Mouse (Mus musculus): Measurements from ENCODE around the gene Snd1.

Gene Snd1

DNA sequence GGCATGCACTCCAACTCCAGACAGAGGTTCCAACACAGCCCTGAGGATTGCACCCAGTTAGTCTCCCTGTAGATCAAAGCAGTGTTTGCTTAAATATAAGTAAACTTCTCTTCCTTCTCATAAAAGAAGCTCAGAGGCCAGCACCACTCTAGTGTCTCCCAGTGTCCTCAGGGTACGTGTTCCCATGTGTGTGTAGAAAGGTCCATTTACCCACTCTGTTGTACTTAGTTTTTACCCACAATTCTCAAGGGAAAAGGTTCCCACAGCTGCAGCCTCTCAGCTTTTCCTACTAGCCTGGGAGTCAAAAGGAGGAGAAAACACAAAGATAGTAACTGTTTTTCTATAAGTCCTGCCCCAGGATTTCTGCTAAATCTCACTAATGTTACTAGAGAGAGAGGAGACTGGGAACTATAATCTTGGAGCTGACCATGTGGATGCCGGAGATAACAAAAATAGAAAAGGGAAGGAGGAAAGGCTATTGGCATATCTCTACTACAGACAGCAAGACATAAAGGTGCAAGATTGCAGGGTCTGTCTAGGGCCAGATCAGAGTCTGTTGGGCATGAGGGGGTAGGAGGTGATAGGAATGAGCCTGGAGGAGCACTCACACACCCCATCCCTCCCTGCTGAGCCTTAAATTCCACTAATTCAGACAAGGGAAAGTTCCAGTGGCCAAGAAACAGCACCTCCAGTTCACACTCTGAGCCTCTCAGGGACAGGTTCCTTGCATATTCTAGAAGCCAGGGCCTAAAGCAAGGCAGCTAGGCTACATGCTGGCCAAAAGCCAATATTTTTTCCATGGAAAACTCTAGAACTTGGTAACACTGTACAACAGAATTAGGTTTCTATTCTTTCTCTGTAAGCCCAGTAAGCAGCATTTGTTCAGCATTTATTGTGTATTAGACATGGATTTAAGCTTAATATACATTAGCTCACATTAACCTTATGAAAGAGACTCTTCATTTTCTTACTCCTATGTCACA, 382.6 kb downstream of the Snd1 start:
- DNase-seq (ENCODE audit: low read depth in 2 of 2, low spot score in 2 of 2): no peak

GRCm38 (mm10) chr6:28859094-28859493, 384.2 kb downstream of the Snd1 start:
- no peak for DNase-seq (ENCODE audit: low read depth in 2 of 2, low spot score in 2 of 2)

DNA sequence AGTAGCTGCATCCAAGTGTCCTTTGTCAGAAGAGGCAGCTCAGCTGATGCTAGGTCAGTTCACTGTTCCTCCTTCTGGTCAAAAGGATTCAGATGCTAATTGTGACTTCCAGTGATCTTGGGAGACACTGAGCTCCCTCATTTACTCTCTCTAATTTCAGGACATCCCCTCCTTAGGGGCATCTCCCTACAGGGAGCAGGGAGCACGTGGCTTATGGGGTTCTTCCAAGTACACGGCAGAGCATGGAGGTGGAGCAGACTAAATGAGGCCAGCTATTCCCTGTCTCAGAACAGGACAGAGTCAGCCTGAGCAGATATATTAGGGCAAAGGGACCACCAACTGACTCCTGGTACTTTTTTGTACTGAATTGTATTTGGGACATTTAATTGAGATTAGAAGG, 385.5 kb downstream of the Snd1 start:
- no peak for DNase-seq (ENCODE audit: low read depth in 2 of 2, low spot score in 2 of 2)

DNA sequence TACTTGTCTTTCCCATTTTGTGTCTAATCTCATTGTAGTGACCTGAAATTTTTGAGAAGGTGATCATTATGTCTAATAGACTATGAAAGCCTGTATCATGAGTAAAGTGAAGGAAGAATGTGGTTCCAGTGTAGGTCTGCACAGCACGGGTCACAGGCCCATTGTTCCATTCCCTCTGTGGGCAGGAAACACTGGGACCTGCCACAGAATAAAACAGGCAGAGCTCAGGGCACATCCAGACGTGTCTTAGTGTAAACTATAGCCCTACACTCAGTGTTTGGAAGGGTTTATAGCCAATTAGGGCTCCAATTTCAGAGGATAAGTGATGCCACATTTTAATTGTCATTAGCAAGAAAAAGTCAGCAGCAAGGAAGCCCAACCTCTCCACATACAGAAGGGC, 386.0 kb downstream of the Snd1 start:
- DNase-seq (ENCODE audit: low read depth in 2 of 2, low spot score in 2 of 2): no peak

GRCm38 (mm10) chr6:28862304-28862703, 387.4 kb downstream of the Snd1 start:
- DNase-seq (ENCODE audit: low read depth in 2 of 2, low spot score in 2 of 2): no peak

DNA sequence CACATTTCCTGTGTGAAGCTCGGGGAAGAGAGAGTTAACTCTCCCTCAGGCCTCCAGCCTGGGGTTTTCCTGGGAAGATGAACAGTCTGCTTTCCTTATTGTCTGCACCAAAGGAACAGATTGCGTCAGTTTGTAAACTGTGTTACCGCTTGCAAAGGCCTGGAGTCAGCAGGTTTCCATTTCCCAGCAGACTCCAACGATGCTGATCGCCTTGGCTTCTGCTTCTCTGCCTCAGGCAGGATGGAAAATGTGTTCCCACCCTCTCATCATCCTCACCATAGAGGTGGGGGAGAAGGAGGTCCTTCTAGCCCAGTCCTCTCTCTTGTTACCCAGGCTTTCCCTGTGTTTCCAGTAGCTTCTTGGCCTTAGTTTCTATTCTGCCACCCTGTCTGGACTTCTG, 389.7 kb downstream of the Snd1 start:
- DNase-seq (ENCODE audit: low read depth in 2 of 2, low spot score in 2 of 2): no peak

- DNase-seq (ENCODE audit: low read depth in 2 of 2, low spot score in 2 of 2): no peak
These were observed 390.2 kb downstream of the Snd1 start for GRCm38 (mm10) chr6:28865112-28865511.

GRCm38 (mm10) chr6:28866206-28866605, 391.3 kb downstream of the Snd1 start:
- DNase-seq (ENCODE audit: low read depth in 2 of 2, low spot score in 2 of 2): no peak

GRCm38 (mm10) chr6:28867516-28868251, 392.7 kb downstream of the Snd1 start:
- no peak for DNase-seq (ENCODE audit: low read depth in 2 of 2, low spot score in 2 of 2)

DNA sequence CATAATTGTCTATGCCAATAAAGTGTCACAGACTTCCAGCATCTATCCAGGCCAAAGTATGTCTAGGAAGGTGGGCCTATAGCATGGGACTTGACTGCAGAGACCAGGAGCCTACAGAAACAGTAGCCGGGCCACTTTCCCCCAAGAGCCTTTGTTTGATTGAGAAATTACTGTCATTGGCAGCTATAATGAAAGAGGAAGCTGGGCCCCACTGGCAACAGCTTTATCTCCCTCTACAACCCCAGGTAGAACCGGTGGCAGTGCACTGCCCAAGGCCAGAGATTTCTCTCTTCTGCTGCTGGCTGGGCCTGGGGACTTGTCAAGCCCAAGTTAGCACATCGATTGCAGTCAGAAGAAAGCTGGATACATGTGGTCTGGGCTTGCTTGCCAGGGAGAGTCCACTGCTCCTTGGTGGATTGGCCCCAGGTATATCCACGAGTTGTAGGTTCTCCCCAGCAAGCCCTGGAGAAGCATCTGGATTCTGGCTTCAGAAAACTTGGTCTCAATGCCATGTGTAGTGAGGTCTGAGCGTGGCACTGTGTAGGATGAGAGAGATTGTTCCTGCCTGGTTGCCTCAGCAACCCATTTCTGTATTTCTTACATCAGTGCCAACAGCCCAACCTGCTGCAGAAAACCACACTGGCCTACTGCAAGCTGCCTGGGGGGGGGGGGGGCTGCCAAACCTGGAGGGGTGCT, 396.9 kb downstream of the Snd1 start:
- DNase-seq (ENCODE audit: low read depth in 2 of 2, low spot score in 2 of 2): no peak

DNA sequence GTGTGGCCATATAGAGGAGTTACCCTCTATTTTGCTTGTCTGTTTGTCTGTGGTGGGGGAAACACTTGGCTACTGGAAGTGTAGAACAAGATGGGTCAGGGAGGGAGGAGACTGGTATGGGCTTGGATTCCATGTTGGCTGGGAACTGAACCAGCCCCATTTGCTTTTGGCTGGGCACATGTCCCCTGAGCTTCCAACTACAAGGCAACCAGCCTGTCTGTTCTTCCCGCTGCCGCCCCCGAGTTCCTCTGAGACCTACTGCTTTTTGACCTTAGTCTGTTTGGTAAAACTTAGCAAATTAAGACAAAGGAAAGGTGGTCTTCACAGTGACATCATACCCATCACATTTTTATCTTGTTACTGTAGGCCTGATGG, 397.5 kb downstream of the Snd1 start:
- no peak for DNase-seq (ENCODE audit: low read depth in 2 of 2, low spot score in 2 of 2)

DNA sequence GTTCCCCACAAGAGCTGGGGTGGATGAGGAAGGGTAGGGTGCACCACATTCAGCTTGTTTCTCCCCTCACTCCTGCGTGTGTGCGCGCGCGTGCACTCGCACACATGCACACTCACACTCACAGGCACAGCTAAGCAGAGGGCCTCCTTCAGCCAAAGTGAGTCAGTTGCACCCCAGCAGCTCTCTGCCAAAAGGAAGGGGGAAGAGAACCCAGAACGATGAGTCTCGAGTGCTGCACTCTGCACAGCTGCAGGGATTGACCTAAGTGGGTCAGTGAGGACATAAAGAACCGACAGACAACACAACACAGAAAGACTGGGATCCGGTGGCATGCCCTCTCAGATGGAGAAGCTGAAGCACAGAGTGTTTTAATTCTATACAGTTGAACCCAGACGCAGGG, 399.1 kb downstream of the Snd1 start:
- DNase-seq (ENCODE audit: low read depth in 2 of 2, low spot score in 2 of 2): no peak

GRCm38 (mm10) chr6:28874759-28875158, 399.8 kb downstream of the Snd1 start:
- no peak for DNase-seq (ENCODE audit: low read depth in 2 of 2, low spot score in 2 of 2)

DNA sequence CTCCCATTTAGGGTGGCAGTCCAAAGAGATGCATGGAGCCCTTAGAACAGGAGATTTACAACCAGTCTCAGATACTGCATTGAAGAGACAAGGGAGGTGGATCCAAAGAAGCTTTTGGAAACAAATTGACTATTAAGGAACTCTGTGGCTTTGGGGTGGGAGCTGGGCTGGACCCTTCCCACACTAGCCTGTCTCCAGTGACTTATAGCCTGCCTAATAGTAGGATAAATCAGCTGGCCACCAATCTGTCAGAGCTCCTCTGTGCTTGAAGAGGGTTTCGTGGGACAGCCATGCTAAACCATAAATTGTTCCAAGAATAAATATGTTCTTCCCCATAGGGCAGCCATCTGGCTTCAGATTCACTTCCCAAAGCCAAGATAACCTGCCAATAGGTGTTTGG, 400.4 kb downstream of the Snd1 start:
- DNase-seq (ENCODE audit: low read depth in 2 of 2, low spot score in 2 of 2): no peak

- no peak for DNase-seq (ENCODE audit: low read depth in 2 of 2, low spot score in 2 of 2)
These were observed 401.6 kb downstream of the Snd1 start for GRCm38 (mm10) chr6:28876492-28876891.

DNA sequence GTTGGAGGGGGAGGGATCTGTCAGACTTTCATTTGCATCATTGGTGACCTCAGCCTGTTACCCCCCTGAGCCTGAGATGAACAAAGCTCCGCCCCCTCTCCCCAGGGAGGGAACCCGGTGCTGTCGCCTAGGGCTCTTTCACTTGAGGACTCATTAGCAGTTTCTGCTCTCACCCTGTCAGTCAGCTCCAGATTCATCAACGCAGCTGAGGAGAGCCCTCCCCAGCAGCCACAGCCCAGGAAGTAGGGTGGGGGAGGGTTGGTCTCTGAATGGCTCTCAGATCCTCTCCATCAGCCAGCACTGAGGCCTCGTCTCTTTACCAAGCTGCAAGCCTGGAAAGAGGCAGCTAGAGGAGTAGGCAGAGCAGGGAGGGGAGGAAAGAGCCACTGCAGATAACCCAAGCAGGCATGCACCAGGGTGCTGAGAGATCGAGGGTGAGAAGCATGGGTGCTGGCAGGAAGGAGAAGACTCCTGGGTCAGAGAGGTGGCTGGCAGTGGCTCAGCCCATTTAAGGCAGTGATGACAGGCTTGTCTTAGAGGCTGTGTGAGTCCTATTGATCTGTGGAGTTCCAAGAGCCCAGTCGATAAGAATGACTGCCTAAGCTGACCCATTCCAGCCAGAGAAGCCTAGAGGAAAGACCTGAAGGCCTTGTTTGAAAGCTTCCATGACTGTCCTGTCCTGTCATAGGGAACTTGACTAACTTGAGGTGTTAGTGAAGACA, 403.2 kb downstream of the Snd1 start:
- DNase-seq (ENCODE audit: low read depth in 2 of 2, low spot score in 2 of 2): no peak

DNA sequence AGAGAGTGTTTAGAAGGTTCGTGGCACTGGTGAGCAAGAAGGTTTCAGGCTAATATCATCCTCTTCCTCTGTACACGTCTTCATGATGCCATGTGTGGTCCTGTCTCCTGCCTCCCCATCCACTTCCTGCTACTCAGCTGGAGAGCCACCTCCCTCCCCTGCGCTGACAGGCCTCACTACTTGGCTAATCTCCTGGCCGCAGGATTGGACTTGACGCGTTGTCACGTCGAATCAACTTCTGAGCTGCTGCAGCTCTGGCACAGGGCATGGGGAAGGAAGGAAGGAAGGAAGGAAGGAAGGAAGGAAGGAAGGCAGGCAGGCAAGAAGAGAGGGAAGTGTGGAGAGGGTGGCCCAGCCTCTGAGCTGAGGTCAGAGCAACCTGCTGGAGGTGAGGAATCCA, 404.4 kb downstream of the Snd1 start:
- no peak for DNase-seq (ENCODE audit: low read depth in 2 of 2, low spot score in 2 of 2)

DNA sequence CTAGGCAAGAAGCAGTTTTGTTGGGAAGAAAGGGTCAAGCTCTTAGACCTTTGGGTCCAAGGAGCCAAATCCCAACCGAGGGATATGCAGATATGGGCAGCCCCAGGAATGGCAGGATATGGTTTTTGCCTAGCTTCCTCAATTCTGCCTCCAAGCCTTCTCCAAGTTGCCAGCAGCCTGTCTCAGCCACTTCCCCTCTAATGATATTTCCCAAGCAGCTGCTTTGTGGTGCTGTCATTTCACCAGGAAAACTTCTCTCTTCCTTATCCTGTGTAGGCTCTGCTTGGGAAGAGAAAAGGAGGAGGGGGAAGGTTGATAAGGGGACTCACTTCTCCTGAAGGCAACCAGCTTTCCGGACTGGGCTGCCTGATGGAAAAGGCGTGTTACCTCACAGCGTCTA, 406.0 kb downstream of the Snd1 start:
- no peak for DNase-seq (ENCODE audit: low read depth in 2 of 2, low spot score in 2 of 2)

- no peak for DNase-seq (ENCODE audit: low read depth in 2 of 2, low spot score in 2 of 2)
These were observed 408.6 kb downstream of the Snd1 start for GRCm38 (mm10) chr6:28883518-28883917.

DNA sequence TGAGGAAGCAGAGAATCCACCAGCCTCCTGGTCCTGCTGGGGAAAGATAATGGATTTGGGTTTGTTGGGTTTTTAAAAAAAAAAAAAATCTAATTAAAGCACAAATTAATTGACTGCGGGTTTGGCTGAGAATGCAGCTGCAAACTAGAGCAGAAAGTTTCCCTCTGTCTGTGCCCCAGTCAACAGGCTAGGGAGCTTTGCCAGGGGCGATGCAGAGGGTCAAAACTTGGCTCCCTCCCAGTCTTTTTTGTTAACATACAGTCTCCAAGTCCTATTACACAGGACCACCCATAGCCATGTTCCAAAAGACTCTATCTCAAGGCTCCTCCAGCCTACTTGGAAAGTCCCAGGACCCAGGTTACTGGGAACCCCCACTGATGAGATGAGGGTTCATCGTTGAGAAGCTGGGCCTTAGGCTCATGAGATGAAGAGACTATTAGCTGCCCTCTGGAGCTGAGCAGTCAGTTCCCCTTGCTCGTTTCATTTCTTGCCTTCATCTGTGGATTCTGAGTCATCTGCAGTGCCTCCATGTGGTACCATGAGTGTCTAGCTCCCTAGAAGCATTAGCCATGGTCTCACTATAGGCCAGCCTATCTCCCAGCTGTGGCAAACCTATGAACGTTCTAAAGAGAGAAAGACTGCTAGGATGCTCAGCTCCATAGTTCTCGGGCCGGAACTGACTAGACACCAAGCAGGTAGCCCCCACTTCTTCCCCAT, 411.9 kb downstream of the Snd1 start:
- no peak for DNase-seq (ENCODE audit: low read depth in 2 of 2, low spot score in 2 of 2)
